Mouse (Mus musculus) forebrain, embryonic 11.5 days (tissue): ENCODE results near the gene Psmb1. TPM values are rescaled to one million over a fixed set of nuclear protein-coding genes. Genes with fewer than 3 reads are reported as not detected.
A peak's percentile ranks its signal among the peaks of the same experiment; 100 is the strongest.

Experiments used
- ATAC-seq: fragments of 200-750 bp; cut with Nextera tagmentation; replicated peaks from 2 replicates; pipeline ENCODE4 v1.8.0; 2017; ENCODE audit warnings: moderate TSS enrichment; ENCODE audit not compliant: low FRiP score
- DNase-seq: peaks from one replicate; pipeline ENCODE4 v3.0.0-alpha.2; 2017; ENCODE audit warnings: low spot score
- H3K27ac ChIP-seq: fragments of 300-500 bp; sonication (generic); 2 replicates; pipeline ENCODE4 v1.5.1; 2014; ENCODE audit warnings: low read depth, low read length
- H3K27me3 ChIP-seq: fragments of 300-500 bp; sonication (generic); 2 replicates; pipeline ENCODE4 v1.6.1; 2014; ENCODE audit warnings: mild to moderate bottlenecking, low read length, mixed read lengths; ENCODE audit not compliant: control insufficient read depth, insufficient read depth
- H3K36me3 ChIP-seq: fragments of 300-500 bp; sonication (generic); 2 replicates; pipeline ENCODE4 v1.6.1; 2014; ENCODE audit warnings: mild to moderate bottlenecking, low read length, moderate library complexity, mixed read lengths; ENCODE audit not compliant: control insufficient read depth, insufficient read depth
- H3K4me1 ChIP-seq: fragments of 300-500 bp; sonication (generic); replicated peaks from 2 replicates; pipeline ENCODE4 v1.6.1; 2014; ENCODE audit warnings: low read length, mixed read lengths; ENCODE audit not compliant: control insufficient read depth, insufficient read depth
- H3K4me2 ChIP-seq: fragments of 300-500 bp; sonication (generic); 2 replicates; pipeline ENCODE4 v1.6.1; 2014; ENCODE audit warnings: low read depth, mild to moderate bottlenecking, low read length, moderate library complexity, mixed read lengths; ENCODE audit not compliant: severe bottlenecking
- H3K4me3 ChIP-seq: fragments of 300-500 bp; sonication (generic); 2 replicates; pipeline ENCODE4 v1.5.1; 2014; ENCODE audit warnings: low read depth, low read length
- H3K9ac ChIP-seq: fragments of 300-500 bp; sonication (generic); 2 replicates; pipeline ENCODE4 v1.6.1; 2014; ENCODE audit warnings: low read length
- H3K9me3 ChIP-seq: fragments of 300-500 bp; sonication (generic); 2 replicates; pipeline ENCODE4 v1.6.1; 2016; ENCODE audit warnings: low read length, mixed read lengths; ENCODE audit not compliant: control insufficient read depth
- WGBS: fragments of 180-500 bp; shearing (Covaris S2); extraction: QIAGEN DNeasy Blood & Tissue Kit; methylation state at CpG from one replicate; pipeline ENCODE4 v1.1.7; 2014; 5-methylcytosine and 5-hydroxymethylcytosine counted together
- polyA plus RNA-seq: library from polyadenylated mRNA; unstranded; fragments of >200 nt; fragmentation: Nextera tagmentation; extraction: Ambion mirVana; gene quantifications from 2 replicates; pipeline ENCODE4 v1.2.1, GENCODE M21; 2014

Psmb1 gene
- polyA plus RNA-seq, 1 experiment from 2014 or later, result 247 TPM

DNA sequence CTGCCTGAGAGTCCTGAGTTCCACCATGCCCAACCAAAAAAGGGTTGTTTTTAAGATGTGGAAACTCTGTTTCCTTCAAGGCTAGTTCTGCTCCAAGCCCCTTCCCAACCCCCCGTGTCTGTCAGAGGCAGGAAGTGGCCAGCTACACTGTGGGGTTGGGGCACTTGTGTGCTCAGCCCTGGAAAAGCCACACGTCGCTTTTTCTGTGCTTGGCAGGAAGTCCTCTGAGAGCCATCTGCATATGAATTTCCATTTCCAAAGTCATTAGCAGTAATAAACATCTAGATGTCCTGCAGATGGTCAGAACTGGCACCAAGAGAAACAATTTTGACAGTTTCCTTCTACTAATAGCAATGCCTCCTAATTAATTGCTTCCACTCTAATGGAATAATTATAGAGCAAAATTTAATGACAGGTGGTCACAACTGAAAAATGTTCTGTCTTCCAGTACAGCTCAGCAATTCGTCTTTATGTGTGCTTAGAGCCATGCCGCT lies 68.5 kb downstream of the Psmb1 start:
- H3K4me3 ChIP-seq, result no peak overlapping the region
- no peak overlapping the region for H3K27ac ChIP-seq
- H3K4me2 ChIP-seq, result no peak overlapping the region
- H3K9ac ChIP-seq, result no peak overlapping the region
- no peak for DNase-seq
- no peaks in the 10 kb centered on the region for H3K27me3 ChIP-seq
- no peaks in the 10 kb centered on the region for H3K9me3 ChIP-seq
- no peaks in the 10 kb centered on the region for H3K4me1 ChIP-seq
- no peaks in the 10 kb centered on the region; the same call in 1 of the 2 replicates for H3K36me3 ChIP-seq
- ATAC-seq, result no peak
- 79% methylated on average over 5 of the region's 5 CpGs for WGBS

DNA sequence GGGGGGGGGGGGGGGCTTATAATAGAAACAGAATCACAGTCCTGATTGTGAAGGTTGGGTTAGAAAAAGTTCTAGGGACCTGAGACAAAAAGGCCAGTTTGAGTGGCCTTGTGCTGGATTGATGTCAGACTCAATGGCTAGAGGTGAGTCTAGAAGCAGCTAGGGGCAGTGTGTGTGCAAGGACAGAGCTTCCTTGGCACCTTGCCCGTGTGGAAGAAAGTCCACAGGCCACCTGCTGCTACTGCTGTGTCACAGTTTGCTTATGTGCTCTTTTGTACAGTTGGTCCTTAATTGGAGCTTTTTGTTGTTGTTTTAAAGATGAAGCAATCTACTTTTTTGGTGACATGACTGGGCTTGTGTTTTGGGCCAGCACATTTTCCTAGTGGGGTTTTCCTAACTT lies 69.6 kb downstream of the Psmb1 start:
- DNase-seq (no peak), ATAC-seq (no peak)
- H3K4me1 ChIP-seq, result no peaks in the 10 kb centered on the region
- 67% methylated on average over 1 of the region's 1 CpGs for WGBS
- H3K4me2 ChIP-seq, result no peak overlapping the region
- H3K36me3 ChIP-seq, result no peaks in the 10 kb centered on the region; the same call in 1 of the 2 replicates
- no peak overlapping the region for H3K9ac ChIP-seq
- H3K9me3 ChIP-seq, result no peaks in the 10 kb centered on the region
- H3K4me3 ChIP-seq, result no peak overlapping the region
- H3K27me3 ChIP-seq, result no peaks in the 10 kb centered on the region
- no peak overlapping the region for H3K27ac ChIP-seq

DNA sequence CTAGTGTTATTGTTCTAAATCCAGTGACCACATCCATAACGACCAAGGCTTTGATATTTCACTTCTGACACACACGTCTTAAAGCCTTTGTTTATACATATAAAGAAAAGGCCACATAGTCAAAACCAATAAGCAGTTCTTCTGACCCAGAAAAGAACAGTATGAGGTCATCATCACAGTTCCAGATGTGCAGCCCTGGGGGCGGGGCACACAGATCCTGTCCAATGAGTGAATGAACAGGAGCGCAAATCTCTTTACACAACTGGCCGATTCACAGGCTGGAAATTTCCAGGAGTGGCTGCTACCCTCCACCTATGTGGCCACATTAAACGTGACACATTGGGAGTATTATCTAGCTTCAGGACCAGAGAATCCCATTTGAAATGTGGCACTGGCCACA lies 70.1 kb downstream of the Psmb1 start:
- H3K27me3 ChIP-seq, result no peaks in the 10 kb centered on the region
- no peak overlapping the region for H3K27ac ChIP-seq
- ATAC-seq (no peak), DNase-seq (peak; percentile 33)
- H3K9ac ChIP-seq, result no peak overlapping the region
- H3K36me3 ChIP-seq, result no peaks in the 10 kb centered on the region; the same call in 1 of the 2 replicates
- 79% methylated on average over 6 of the region's 6 CpGs for WGBS
- H3K9me3 ChIP-seq, result no peaks in the 10 kb centered on the region
- H3K4me1 ChIP-seq, result no peaks in the 10 kb centered on the region
- no peak overlapping the region for H3K4me3 ChIP-seq
- H3K4me2 ChIP-seq, result no peak overlapping the region

DNA sequence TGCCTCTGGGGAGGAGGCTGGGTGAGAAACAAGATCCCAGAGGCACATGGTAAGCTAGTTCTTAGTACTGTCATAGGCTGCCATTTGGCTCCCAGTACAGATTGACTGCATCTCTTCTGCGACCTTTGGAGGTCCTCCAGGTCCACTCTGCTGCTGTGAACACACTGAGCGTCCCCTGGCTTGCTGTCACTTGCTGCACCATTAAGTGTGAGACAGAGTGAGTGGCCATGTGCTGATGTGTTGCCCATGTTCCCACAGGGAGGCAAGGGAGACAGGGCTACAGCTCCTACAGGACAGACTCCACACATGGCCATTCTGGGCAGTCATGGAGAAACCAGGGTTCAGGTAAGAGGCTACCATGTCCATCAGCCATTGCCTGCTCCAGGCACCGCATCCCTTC lies 73.6 kb downstream of the Psmb1 start:
- DNase-seq (no peak), ATAC-seq (no peak)
- H3K9ac ChIP-seq, result no peak overlapping the region
- no peaks in the 10 kb centered on the region for H3K4me1 ChIP-seq
- no peak overlapping the region for H3K27ac ChIP-seq
- peaks cover 14% of the 10 kb centered on the region for H3K36me3 ChIP-seq
- no peaks in the 10 kb centered on the region for H3K27me3 ChIP-seq
- no peak overlapping the region for H3K4me3 ChIP-seq
- 93% methylated on average over 3 of the region's 3 CpGs for WGBS
- no peaks in the 10 kb centered on the region for H3K9me3 ChIP-seq
- no peak overlapping the region for H3K4me2 ChIP-seq

Other genes with a start within 250 kb of the Psmb1 start
- 84.7 and 97.4 TPM in 2 replicates for gene Dll1, start 122.9 kb downstream of the Psmb1 start, polyA plus RNA-seq
- 32.7 and 33.6 TPM in 2 replicates for gene Fam120b, start 103.5 kb downstream of the Psmb1 start, polyA plus RNA-seq
- gene Tbp, start 137 bp upstream of the Psmb1 start, polyA plus RNA-seq, result 79.6 and 80.4 TPM in 2 replicates
- 51.6 and 53.0 TPM in 2 replicates for gene Pdcd2, start 27.6 kb upstream of the Psmb1 start, polyA plus RNA-seq
- 1.2 and 1.3 TPM in 2 replicates for gene Prdm9, start 64.6 kb upstream of the Psmb1 start, polyA plus RNA-seq
- 44.8 and 46.9 TPM in 2 replicates for gene Chd1, start 205.2 kb upstream of the Psmb1 start, polyA plus RNA-seq